Mouse (Mus musculus): ENCODE data around the gene Odf2. TPM values are rescaled to one million over a fixed set of nuclear protein-coding genes. Genes with fewer than 3 reads are reported as not detected.

Gene Odf2
- polyA plus RNA-seq, 1 experiment from 2014 or later = 72.1 TPM

DNA sequence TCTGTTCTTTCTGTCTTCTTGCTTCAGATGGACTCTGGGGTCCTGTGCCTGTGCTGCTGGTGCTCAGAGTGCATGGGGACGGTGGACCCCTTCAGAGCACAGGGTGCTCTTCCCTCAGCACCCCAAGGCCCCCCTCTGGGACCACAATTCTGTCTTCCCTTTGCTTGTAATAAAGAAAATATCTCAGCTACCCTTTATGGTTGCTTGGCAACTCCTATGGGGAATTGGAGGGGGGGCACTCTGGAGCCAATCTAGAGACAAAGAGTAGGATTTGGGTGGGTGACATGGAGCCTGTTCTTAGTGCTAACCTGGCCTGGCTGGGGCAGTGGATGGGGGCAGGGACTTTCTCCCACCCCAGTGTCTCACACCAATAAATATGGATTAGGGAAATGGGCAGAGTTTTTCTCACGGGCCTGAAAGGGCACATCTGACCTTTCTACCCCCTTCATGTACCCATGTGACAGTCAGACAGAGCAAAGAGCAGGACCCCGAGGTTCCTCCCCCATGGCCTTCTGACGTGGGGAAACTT, 36.0 kb upstream of the Odf2 start:
- 50% methylated on average over 4 of the region's 4 CpGs for WGBS (ENCODE audit: insufficient replicate concordance)
- Histone ChIP-seq H3K4me2 (no peak overlapping the region), H3K4me3 (no peak overlapping the region), H3K9ac (no peak overlapping the region), H3K4me1 (peaks cover 10% of the 10 kb centered on the region; the same call in 1 of the 2 replicates), H3K27ac (no peak overlapping the region), H3K9me3 (replicated peaks) (no peaks in the 10 kb centered on the region), H3K27me3 (replicated peaks) (peaks cover 46% of the 10 kb centered on the region), H3K36me3 (no peaks in the 10 kb centered on the region)
- ATAC-seq = no peak

- 65% methylated on average over 5 of the region's 5 CpGs for WGBS (ENCODE audit: insufficient replicate concordance)
- ATAC-seq = no peak
- H3K36me3 ChIP-seq = no peaks in the 10 kb centered on the region
Measured at GRCm38 (mm10) chr2:29853736-29854135, 35.3 kb upstream of the Odf2 start.

GRCm38 (mm10) chr2:29855585-29856210, 33.3 kb upstream of the Odf2 start:
- Histone ChIP-seq H3K27ac (no peak overlapping the region), H3K4me1 (peaks cover 10% of the 10 kb centered on the region; the same call in 1 of the 2 replicates), H3K4me3 (no peak overlapping the region), H3K36me3 (no peaks in the 10 kb centered on the region), H3K27me3 (replicated peaks) (peaks cover 48% of the 10 kb centered on the region), H3K9ac (no peak overlapping the region), H3K9me3 (replicated peaks) (no peaks in the 10 kb centered on the region), H3K4me2 (no peak overlapping the region)
- WGBS (ENCODE audit: insufficient replicate concordance) = 65% methylated on average over 10 of the region's 10 CpGs
- no peak for ATAC-seq

More at GRCm38 (mm10) chr2:29853736-29854135, 35.3 kb upstream of the Odf2 start:
- Histone ChIP-seq H3K9ac (no peak overlapping the region), H3K4me2 (no peak overlapping the region), H3K27ac (no peak overlapping the region), H3K4me1 (peaks cover 10% of the 10 kb centered on the region; the same call in 1 of the 2 replicates), H3K9me3 (replicated peaks) (no peaks in the 10 kb centered on the region), H3K4me3 (no peak overlapping the region), H3K27me3 (replicated peaks) (peaks cover 46% of the 10 kb centered on the region)

- WGBS (ENCODE audit: insufficient replicate concordance) = 50% methylated on average over 19 of the region's 19 CpGs
- no peaks in the 10 kb centered on the region for H3K9me3 ChIP-seq (replicated peaks)
- H3K4me1 ChIP-seq = peaks cover 10% of the 10 kb centered on the region; the same call in 1 of the 2 replicates
- no peak overlapping the region for H3K27ac ChIP-seq
- H3K36me3 ChIP-seq = no peaks in the 10 kb centered on the region
- no peak for ATAC-seq
- H3K4me2 ChIP-seq = no peak overlapping the region
- H3K27me3 ChIP-seq (replicated peaks) = peaks cover 43% of the 10 kb centered on the region
- H3K9ac ChIP-seq = no peak overlapping the region
- H3K4me3 ChIP-seq = no peak overlapping the region
Measured at GRCm38 (mm10) chr2:29856451-29857260, 32.4 kb upstream of the Odf2 start.

GRCm38 (mm10) chr2:29857341-29857740, 31.7 kb upstream of the Odf2 start:
- H3K27me3 ChIP-seq (replicated peaks) = peaks cover 43% of the 10 kb centered on the region
- no peak overlapping the region for H3K4me2 ChIP-seq
- WGBS (ENCODE audit: insufficient replicate concordance) = 34% methylated on average over 2 of the region's 2 CpGs
- H3K9me3 ChIP-seq (replicated peaks) = no peaks in the 10 kb centered on the region
- H3K4me1 ChIP-seq = peaks cover 10% of the 10 kb centered on the region; the same call in 1 of the 2 replicates
- no peak for ATAC-seq
- H3K36me3 ChIP-seq = no peaks in the 10 kb centered on the region
- H3K9ac ChIP-seq = no peak overlapping the region
- H3K4me3 ChIP-seq = no peak overlapping the region
- no peak overlapping the region for H3K27ac ChIP-seq

- Histone ChIP-seq H3K4me3 (no peak overlapping the region), H3K27me3 (replicated peaks) (peaks cover 43% of the 10 kb centered on the region), H3K36me3 (no peaks in the 10 kb centered on the region), H3K9me3 (replicated peaks) (no peaks in the 10 kb centered on the region), H3K9ac (no peak overlapping the region), H3K27ac (no peak overlapping the region), H3K4me1 (peaks cover 10% of the 10 kb centered on the region; the same call in 1 of the 2 replicates), H3K4me2 (no peak overlapping the region)
- ATAC-seq = no peak
- WGBS (ENCODE audit: insufficient replicate concordance) = 53% methylated on average over 5 of the region's 5 CpGs
Measured at GRCm38 (mm10) chr2:29857967-29858366, 31.1 kb upstream of the Odf2 start.

DNA sequence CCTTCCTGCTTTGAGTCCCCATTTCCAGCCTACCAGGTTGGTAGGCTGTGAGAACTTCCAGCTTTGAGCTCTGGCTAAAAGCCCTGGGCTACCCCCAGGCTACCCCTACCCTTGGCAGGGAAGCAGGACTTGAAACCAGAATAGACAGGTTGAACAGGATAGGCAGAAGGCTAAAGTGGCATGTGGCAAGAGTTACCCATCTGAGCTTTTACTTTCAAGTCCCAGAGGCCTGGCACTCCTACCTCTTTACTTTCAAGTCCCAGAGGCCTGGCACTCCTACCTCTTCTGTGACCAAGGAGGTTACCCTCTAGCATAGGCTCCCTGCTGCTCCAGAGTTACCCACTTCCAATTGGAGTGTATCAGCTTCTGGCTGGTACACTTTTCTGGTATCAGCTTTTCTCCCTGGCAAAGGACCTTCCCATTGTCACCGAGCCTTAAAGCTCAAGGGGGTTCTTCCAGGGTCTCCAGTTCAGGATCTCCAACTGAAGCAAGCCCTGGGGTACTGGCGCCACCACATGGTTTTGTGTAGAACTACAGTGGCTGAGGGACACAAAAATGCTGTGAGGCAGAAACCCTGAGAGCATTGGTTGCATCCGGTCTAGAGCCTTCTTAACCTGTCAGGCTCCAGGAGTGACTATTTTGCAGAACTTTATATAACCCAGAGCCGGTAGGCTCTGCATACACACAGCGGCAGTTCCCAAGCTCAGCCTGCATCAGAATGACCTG, 30.1 kb upstream of the Odf2 start:
- Histone ChIP-seq H3K4me1 (peaks cover 4% of the 10 kb centered on the region; the same call in 1 of the 2 replicates), H3K36me3 (no peaks in the 10 kb centered on the region), H3K4me3 (no peak overlapping the region), H3K4me2 (no peak overlapping the region), H3K27me3 (replicated peaks) (peaks cover 42% of the 10 kb centered on the region), H3K27ac (no peak overlapping the region), H3K9ac (no peak overlapping the region), H3K9me3 (replicated peaks) (no peaks in the 10 kb centered on the region)
- no peak for ATAC-seq
- WGBS (ENCODE audit: insufficient replicate concordance) = 9% methylated on average over 5 of the region's 5 CpGs

DNA sequence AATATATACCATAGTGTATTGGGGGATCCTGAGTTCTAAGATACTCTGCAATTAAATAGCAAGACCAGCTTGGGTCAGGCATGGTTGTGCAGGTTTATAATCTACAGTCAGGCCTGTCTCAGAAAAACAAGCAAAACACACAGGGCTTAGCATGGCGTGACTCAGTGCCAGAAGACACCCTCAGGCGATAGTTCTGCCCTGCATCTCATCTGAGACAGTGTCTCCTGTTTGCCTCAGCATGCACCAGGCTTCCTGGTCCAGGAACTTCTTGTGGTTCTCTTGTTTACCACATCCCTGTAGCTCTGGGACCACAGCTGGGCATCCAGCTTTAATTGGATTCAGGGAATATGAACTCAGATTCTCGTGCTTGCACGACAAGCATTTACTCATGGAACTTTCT, 23.9 kb upstream of the Odf2 start:
- H3K27ac ChIP-seq = no peak overlapping the region
- WGBS (ENCODE audit: insufficient replicate concordance) = 58% methylated on average over 4 of the region's 4 CpGs
- H3K9me3 ChIP-seq (replicated peaks) = no peaks in the 10 kb centered on the region
- no peak overlapping the region for H3K4me3 ChIP-seq
- H3K9ac ChIP-seq = no peak overlapping the region
- H3K4me2 ChIP-seq = no peak overlapping the region
- peaks cover 6% of the 10 kb centered on the region; the same call in 1 of the 2 replicates for H3K27me3 ChIP-seq (replicated peaks)
- peaks cover 12% of the 10 kb centered on the region for H3K4me1 ChIP-seq
- ATAC-seq = no peak
- H3K36me3 ChIP-seq = no peaks in the 10 kb centered on the region

DNA sequence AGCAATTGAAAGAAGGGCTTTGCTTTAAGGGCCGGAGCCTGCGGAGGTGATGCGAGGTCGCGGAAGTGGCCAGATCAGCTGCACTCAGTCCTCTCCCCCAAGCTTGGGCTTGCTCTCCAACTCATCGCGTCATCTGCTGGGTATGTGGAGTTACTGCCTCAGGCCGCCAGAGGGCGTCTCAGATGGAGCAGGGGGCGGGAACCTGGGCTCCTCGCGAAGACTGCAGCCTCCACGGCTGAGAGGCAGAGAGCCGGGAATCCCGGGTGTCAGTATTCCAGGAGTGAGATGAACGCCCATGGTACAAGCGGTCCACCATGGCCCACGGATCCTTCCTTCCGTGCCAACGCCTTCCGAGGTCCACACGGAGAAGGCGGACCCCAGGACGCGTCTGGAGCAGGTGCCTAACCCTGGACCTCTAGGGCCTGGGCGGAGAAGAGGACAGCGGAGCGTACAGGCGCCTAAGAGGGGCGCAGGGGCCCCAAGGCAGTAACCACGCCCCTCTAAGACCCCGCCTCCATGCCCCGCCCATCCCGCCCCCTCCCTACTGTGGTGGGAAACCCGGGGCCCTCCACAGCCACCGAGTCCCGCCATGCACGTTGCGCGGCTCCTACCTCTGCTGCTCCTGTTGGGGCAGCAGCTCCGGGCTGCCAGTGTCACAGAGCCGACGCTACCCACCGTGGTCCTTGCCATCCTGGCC, 19.9 kb upstream of the Odf2 start, which contains the start of gene Cercam:
Gene Cercam, plus strand, starts transcription at position 216 of the 697 bp plus-strand sequence.
- peaks cover 48% of the 10 kb centered on the region for H3K4me1 ChIP-seq

DNA sequence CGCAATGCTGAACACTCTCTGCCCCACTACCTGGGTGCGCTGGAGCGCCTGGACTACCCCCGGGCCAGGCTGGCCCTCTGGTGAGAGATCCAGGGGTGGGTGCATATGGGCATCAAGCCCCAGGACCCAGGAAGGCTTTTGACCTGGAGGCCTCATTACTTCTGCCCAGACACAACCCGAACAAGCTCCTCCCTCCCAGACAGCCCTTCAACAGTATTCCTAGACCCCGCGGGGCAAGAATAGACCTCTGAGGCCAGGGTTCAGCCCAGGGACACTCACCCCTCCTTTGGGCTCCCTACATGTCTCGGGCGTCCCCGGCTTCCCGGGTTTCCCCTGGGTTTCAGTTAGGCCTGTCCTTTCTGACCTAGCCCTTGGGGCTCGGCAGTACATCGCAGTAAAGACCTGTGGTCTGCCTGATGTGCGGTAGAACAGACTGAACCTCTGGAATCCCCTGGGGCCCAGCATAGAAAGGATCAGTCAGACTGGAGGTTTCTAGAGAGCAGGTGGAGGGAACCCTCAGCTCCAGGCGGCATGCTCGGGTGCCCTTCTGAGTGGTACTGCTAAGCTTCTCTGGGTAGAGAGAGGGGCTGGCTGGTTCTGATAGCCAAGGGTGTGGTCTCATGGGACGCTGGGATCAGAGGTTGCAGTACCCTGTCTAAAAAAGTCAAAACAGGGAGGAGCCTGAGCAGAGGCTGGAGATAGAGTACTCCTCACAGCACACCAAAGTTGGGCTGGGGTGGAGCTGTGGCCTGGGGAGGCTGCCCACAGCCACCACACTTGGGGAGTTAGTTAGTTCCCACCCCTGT, 19.2 kb upstream of the Odf2 start:
- Histone ChIP-seq H3K4me3 (peak overlapping the region; percentile 80), H3K27me3 (replicated peaks) (no peaks in the 10 kb centered on the region), H3K9me3 (replicated peaks) (no peaks in the 10 kb centered on the region), H3K27ac (peak overlapping the region; percentile 99), H3K4me1 (peaks cover 48% of the 10 kb centered on the region), H3K9ac (peak overlapping the region; percentile 94), H3K36me3 (peaks cover 41% of the 10 kb centered on the region), H3K4me2 (peak overlapping the region; percentile 88)
- under 1% methylated on average over 17 of the region's 17 CpGs for WGBS (ENCODE audit: insufficient replicate concordance)
- ATAC-seq = peak; percentile 94

More for the DNA sequence above, 19.9 kb upstream of the Odf2 start, which contains the start of gene Cercam:
- H3K36me3 ChIP-seq = peaks cover 34% of the 10 kb centered on the region
- peaks cover under 1% of the 10 kb centered on the region; the same call in 1 of the 2 replicates for H3K27me3 ChIP-seq (replicated peaks)
- ATAC-seq = peak; percentile 82
- H3K9me3 ChIP-seq (replicated peaks) = no peaks in the 10 kb centered on the region
- WGBS (ENCODE audit: insufficient replicate concordance) = under 1% methylated on average over 43 of the region's 44 CpGs
- H3K4me2 ChIP-seq = peak within 1 kb of the TSS; percentile 88
- peak within 1 kb of the TSS; percentile 94 for H3K9ac ChIP-seq
- H3K4me3 ChIP-seq = peak within 1 kb of the TSS; percentile 80
- H3K27ac ChIP-seq = peak within 1 kb of the TSS; percentile 99

All from liver, embryonic 12.5 days (tissue).